Mouse (Mus musculus) left cerebral cortex, adult 8-10 months (tissue): ENCODE data around the gene Synpo2. TPM values are rescaled to one million over a fixed set of nuclear protein-coding genes. Genes with fewer than 3 reads are reported as not detected.

Experiments
- DNase-seq, 2 experiments: peaks; one replicate each; pipeline ENCODE4 v3.0.0; 2022; ENCODE audit warnings: low spot score in 2 of 2
- total RNA-seq, 4 experiments: library from RNA; stranded (reverse); gene quantifications; 2 replicates each; pipeline ENCODE4 v1.2.4; 2022

Gene Synpo2
- total RNA-seq, 4 experiments from 2014 or later, result 4.2 to 8.1 (median 4.5) TPM

- no peak for DNase-seq
Measured at GRCm38 (mm10) chr3:123034752-123035151, 201.2 kb downstream of the Synpo2 start, which contains the start of gene Myoz2. TSS of gene Myoz2 (minus strand) at chr3:123035015.

GRCm38 (mm10) chr3:123033804-123034203 lies 202.1 kb downstream of the Synpo2 start:
- no peak for DNase-seq

Other genes starting within 250 kb of the Synpo2 start
- gene Myoz2, start 201.1 kb downstream of the Synpo2 start, total RNA-seq, result 1 to 10 TPM in 2 of 4 experiments, under 1 TPM in 2; 0.53 to 1.6 (median 1.2) TPM
- 10 to 100 TPM; 10.6 to 17.7 (median 13.4) TPM for gene Sec24d, start 31.3 kb upstream of the Synpo2 start, total RNA-seq
- 10 to 100 TPM; 12.6 to 17.4 (median 13.3) TPM for gene Mettl14, start 150.0 kb upstream of the Synpo2 start, total RNA-seq
- 10 to 100 TPM; 16.7 to 22.3 (median 20.0) TPM for gene Prss12, start 210.8 kb upstream of the Synpo2 start, total RNA-seq